Mouse (Mus musculus) liver, embryonic 11.5 days (tissue): ENCODE measurements around the gene Ccdc177. TPM values are rescaled to one million over a fixed set of nuclear protein-coding genes. Genes with fewer than 3 reads are reported as not detected.
A peak's percentile ranks its signal among the peaks of the same experiment; 100 is the strongest.

ENCODE experiments used
- ATAC-seq: fragments of 200-750 bp; cut with Nextera tagmentation; replicated peaks from 2 replicates; pipeline ENCODE4 v1.8.0; 2017; ENCODE audit warnings: moderate number of reproducible peaks, mild to moderate bottlenecking, moderate TSS enrichment, moderate library complexity; ENCODE audit not compliant: low FRiP score
- DNase-seq: peaks from one replicate; pipeline ENCODE4 v3.0.0-alpha.2; 2017; ENCODE audit warnings: low spot score
- H3K27ac ChIP-seq: fragments of 300-500 bp; sonication (generic); 2 replicates; pipeline ENCODE4 v1.5.1; 2014; ENCODE audit warnings: mild to moderate bottlenecking, low read depth, low read length, control low read depth
- H3K27me3 ChIP-seq: fragments of 300-500 bp; sonication (generic); replicated peaks from 2 replicates; pipeline ENCODE4 v1.6.1; 2014; ENCODE audit warnings: low read length, mixed read lengths; ENCODE audit not compliant: control insufficient read depth, insufficient read depth
- H3K36me3 ChIP-seq: fragments of 300-500 bp; sonication (generic); 2 replicates; pipeline ENCODE4 v1.6.1; 2014; ENCODE audit warnings: mild to moderate bottlenecking, low read length, moderate library complexity, mixed read lengths; ENCODE audit not compliant: control insufficient read depth, insufficient read depth
- H3K4me1 ChIP-seq: fragments of 300-500 bp; sonication (generic); replicated peaks from 2 replicates; pipeline ENCODE4 v1.6.1; 2014; ENCODE audit warnings: low read length, mixed read lengths; ENCODE audit not compliant: control insufficient read depth, insufficient read depth
- H3K4me2 ChIP-seq: fragments of 300-500 bp; sonication (generic); 2 replicates; pipeline ENCODE4 v1.6.1; 2014; ENCODE audit warnings: mild to moderate bottlenecking, control low read depth, moderate library complexity
- H3K4me3 ChIP-seq: fragments of 300-500 bp; sonication (generic); 2 replicates; pipeline ENCODE4 v1.5.1; 2014; ENCODE audit warnings: low read depth, low read length, control low read depth
- H3K9ac ChIP-seq: fragments of 300-500 bp; sonication (generic); 2 replicates; pipeline ENCODE4 v1.6.1; 2014; ENCODE audit warnings: low read depth, low read length, control low read depth
- H3K9me3 ChIP-seq: fragments of 300-500 bp; sonication (generic); 2 replicates; pipeline ENCODE4 v1.6.1; 2016; ENCODE audit warnings: low read length, inconsistent platforms, mixed read lengths; ENCODE audit not compliant: control insufficient read depth
- WGBS: fragments of 180-500 bp; shearing (Covaris S2); extraction: QIAGEN DNeasy Blood & Tissue Kit; methylation state at CpG from one replicate; pipeline ENCODE4 v1.1.7; 2014; 5-methylcytosine and 5-hydroxymethylcytosine counted together
- polyA plus RNA-seq: library from polyadenylated mRNA; unstranded; fragments of >200 nt; fragmentation: Nextera tagmentation; extraction: Ambion mirVana; gene quantifications from 2 replicates; pipeline ENCODE4 v1.2.1, GENCODE M21; 2014

Ccdc177 gene
- not detected in 2 replicates for polyA plus RNA-seq

DNA sequence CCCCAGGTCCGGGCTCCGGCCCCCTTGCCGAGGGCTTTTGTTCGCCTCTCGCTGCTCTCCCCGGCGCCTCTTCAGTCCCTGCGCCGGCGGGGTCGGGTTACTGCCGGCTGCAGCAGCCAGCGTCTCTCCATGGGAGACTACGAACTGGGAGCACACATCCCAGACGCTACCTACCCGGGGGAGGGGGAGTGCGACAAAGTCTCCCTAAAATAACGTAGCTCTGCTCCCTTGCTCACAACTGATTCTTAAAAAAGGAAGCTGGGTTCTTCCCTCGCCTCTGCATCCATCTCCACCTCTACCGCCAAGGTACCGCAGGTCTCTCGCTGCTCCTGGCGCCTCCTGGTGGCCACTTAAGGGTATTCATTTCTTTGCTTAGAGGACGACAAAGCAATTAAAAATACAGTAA lies at the start of gene Ccdc177:
Gene Ccdc177 (minus strand): TSS at position 292 of the 406 bp plus-strand sequence.
- DNase-seq (peak; percentile 62), ATAC-seq (no peak)
- Histone ChIP-seq H3K9me3 (no peaks in the 10 kb centered on the region), H3K4me1 (peaks cover 20% of the 10 kb centered on the region), H3K36me3 (no peaks in the 10 kb centered on the region), H3K4me2 (peak within 1 kb of the TSS; percentile 64), H3K9ac (no peak within 1 kb of the TSS), H3K4me3 (peak within 1 kb of the TSS; percentile 20), H3K27ac (no peak within 1 kb of the TSS), H3K27me3 (peaks cover 59% of the 10 kb centered on the region)
- 2% methylated on average over 24 of the region's 24 CpGs for WGBS

DNA sequence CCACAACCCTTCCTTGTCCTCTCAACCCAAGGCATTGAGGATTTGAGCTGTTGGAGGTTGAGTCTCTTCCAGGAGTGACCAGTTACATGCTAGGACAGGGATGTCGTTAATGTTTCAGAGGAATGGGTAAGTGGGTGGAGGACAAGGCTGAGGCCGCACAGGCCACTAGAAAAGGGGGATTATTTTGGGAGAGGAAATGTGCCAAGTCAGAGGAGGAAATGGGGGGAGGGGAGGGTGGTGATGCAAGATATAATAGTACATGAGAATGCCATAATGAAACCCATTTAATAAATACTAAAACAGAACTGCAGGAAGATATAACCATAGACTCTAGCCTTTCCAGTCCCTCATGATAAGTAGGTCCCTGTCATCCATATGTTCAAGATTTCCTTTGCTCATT lies 49.5 kb upstream of the Ccdc177 start:
- Histone ChIP-seq H3K27me3 (no peaks in the 10 kb centered on the region), H3K4me2 (no peak overlapping the region), H3K4me1 (peaks cover 56% of the 10 kb centered on the region), H3K4me3 (no peak overlapping the region), H3K9me3 (no peaks in the 10 kb centered on the region), H3K9ac (no peak overlapping the region), H3K36me3 (no peaks in the 10 kb centered on the region), H3K27ac (no peak overlapping the region)
- WGBS, result 58% methylated on average over 2 of the region's 2 CpGs
- DNase-seq (no peak), ATAC-seq (no peak)

GRCm38 (mm10) chr12:80807451-80808085 lies 47.1 kb upstream of the Ccdc177 start:
- H3K9ac ChIP-seq, result no peak overlapping the region
- no peak for DNase-seq
- 60% methylated on average over 2 of the region's 2 CpGs for WGBS
- H3K27me3 ChIP-seq, result no peaks in the 10 kb centered on the region
- H3K27ac ChIP-seq, result no peak overlapping the region
- H3K36me3 ChIP-seq, result no peaks in the 10 kb centered on the region
- no peaks in the 10 kb centered on the region for H3K9me3 ChIP-seq
- peaks cover 52% of the 10 kb centered on the region for H3K4me1 ChIP-seq
- H3K4me2 ChIP-seq, result no peak overlapping the region
- no peak overlapping the region for H3K4me3 ChIP-seq
- no peak for ATAC-seq

DNA sequence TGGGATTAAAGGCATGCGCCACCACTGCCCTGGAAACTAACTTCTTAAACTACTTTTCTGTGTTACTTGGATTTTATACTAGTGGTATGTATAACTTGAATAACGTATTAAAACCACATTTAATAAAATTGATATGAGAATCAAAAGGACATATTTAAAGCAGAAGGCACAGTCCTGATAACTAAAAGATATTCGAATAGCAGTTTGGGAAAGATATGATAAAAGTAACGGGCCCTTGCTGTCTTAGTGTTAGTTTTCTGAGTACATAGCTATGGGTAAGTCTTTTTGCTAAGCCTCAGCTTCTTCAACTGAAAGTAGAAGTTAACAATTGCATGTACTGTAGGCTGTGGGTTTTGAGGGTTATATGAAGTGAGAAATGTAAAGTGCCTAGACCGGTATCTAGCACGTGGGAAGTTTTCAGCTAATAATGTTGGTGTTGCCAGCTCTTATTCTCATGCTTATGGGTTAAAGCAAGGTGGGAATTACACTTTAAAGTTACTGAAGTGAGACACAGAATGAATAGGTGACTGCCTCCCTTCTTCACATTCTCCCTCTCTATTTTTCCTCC lies 44.5 kb upstream of the Ccdc177 start:
- H3K36me3 ChIP-seq, result no peaks in the 10 kb centered on the region
- peaks cover 42% of the 10 kb centered on the region for H3K4me1 ChIP-seq
- no peaks in the 10 kb centered on the region for H3K9me3 ChIP-seq
- H3K4me2 ChIP-seq, result no peak overlapping the region
- H3K27ac ChIP-seq, result no peak overlapping the region
- no peaks in the 10 kb centered on the region for H3K27me3 ChIP-seq
- 75% methylated on average over 6 of the region's 6 CpGs for WGBS
- no peak overlapping the region for H3K4me3 ChIP-seq
- ATAC-seq (no peak), DNase-seq (no peak)
- H3K9ac ChIP-seq, result no peak overlapping the region

GRCm38 (mm10) chr12:80803924-80804323 lies 43.4 kb upstream of the Ccdc177 start:
- H3K9ac ChIP-seq, result no peak overlapping the region
- H3K9me3 ChIP-seq, result no peaks in the 10 kb centered on the region
- no peak overlapping the region for H3K27ac ChIP-seq
- no peak overlapping the region for H3K4me3 ChIP-seq
- H3K27me3 ChIP-seq, result no peaks in the 10 kb centered on the region
- WGBS, result 73% methylated on average over 3 of the region's 3 CpGs
- no peak overlapping the region for H3K4me2 ChIP-seq
- DNase-seq (no peak), ATAC-seq (no peak)
- H3K4me1 ChIP-seq, result peaks cover 36% of the 10 kb centered on the region
- H3K36me3 ChIP-seq, result no peaks in the 10 kb centered on the region

GRCm38 (mm10) chr12:80801443-80801842 lies 41.0 kb upstream of the Ccdc177 start:
- H3K4me2 ChIP-seq, result no peak overlapping the region
- WGBS, result 91% methylated on average over 1 of the region's 1 CpGs
- H3K9me3 ChIP-seq, result no peaks in the 10 kb centered on the region
- no peak overlapping the region for H3K27ac ChIP-seq
- no peaks in the 10 kb centered on the region for H3K27me3 ChIP-seq
- no peak for DNase-seq
- no peak for ATAC-seq
- H3K9ac ChIP-seq, result no peak overlapping the region
- H3K4me3 ChIP-seq, result no peak overlapping the region
- peaks cover 23% of the 10 kb centered on the region for H3K4me1 ChIP-seq
- no peaks in the 10 kb centered on the region for H3K36me3 ChIP-seq

DNA sequence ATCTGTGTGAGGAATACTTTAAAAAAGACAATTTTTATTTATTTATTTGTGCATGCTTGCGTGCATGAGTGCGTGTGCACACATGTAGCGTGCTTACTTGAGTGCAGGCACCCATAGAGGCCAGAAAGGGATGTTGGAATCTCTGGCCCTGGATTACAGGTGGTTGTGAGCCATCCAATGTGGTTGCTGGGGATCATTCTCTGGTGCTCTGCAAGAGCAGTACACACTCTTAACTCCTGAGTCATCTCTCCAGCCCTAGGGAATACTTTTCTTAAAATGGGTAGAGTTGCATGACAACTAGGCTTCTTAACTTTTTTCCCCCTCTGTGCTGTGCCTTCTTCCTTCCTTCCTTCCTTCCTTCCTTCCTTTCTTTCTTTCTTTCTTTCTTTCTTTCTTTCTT lies 39.7 kb upstream of the Ccdc177 start:
- Histone ChIP-seq H3K4me1 (peaks cover 24% of the 10 kb centered on the region), H3K4me3 (no peak overlapping the region), H3K9me3 (no peaks in the 10 kb centered on the region), H3K36me3 (no peaks in the 10 kb centered on the region), H3K27me3 (no peaks in the 10 kb centered on the region), H3K9ac (no peak overlapping the region), H3K4me2 (no peak overlapping the region), H3K27ac (no peak overlapping the region)
- no peak for DNase-seq
- ATAC-seq, result no peak
- 91% methylated on average over 3 of the region's 3 CpGs for WGBS

DNA sequence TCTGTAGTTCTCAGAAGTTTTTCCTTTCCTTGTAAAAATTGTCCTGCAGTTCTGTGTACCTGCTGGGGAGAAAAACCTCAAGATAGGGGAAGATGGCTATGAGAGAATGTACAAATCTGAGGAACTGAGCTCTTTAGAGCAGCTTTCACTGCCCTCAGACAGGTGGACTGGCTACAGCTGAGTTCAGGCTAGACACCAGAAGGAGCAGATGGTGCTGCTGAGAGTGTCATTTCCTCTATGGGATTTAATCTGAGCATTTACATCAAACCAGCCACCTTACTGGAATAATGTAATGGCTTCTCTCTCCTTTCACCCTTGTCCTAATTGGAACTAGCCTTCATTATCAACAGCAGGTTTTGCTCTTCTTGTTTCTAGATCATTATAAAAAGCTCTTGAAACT lies 37.8 kb upstream of the Ccdc177 start:
- Histone ChIP-seq H3K9ac (no peak overlapping the region), H3K4me2 (no peak overlapping the region), H3K4me3 (no peak overlapping the region), H3K9me3 (no peaks in the 10 kb centered on the region), H3K27me3 (no peaks in the 10 kb centered on the region), H3K4me1 (peaks cover 24% of the 10 kb centered on the region), H3K27ac (no peak overlapping the region), H3K36me3 (no peaks in the 10 kb centered on the region)
- ATAC-seq (no peak), DNase-seq (no peak)
